Mouse (Mus musculus) spleen, postnatal 36 days (tissue): ENCODE measurements around the gene Slamf1.

ENCODE experiments used
- DNase-seq, 2 experiments: peaks; one replicate each; pipeline ENCODE4 v3.0.0; 2022; ENCODE audit warnings: low spot score in 2 of 2, mixed read lengths in 1 of 2

Gene Slamf1

DNA sequence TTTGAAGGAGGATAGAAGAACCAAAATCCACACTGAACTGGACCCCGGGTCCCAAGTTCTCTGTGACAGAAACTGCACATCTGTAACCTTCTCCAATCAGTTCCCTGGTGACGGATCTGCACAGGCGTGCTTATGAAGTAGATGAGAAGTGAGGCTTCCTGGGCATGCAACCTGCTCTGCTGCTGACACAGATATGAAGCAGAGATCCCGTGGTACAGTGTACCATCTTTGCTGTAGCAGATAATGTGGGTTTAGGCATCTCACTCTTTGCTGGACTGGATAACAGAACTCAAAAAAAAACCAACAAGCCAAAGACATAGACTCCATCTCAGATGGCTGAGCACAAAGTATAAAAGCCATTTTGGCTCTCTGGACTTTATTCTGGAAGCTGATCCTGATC is 32.7 kb downstream of the Slamf1 start:
- DNase-seq = no peak

DNA sequence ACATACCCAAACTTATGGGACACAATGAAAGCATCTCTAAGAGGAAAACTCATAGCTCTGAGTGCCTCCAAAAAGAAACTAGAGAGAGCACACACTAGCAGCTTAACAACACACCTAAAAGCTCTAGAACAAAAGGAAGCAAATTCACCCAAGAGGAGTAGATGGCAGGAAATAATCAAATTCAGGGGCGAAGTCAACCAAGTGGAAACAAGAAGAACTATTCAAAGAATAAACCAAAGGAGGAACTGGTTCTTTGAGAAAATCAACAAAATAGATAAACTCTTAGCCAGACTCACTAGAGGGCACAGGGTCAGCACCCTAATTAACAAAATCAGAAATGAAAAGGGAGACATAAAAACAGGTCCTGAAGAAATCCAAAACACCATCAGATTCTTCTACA is 44.1 kb downstream of the Slamf1 start:
- DNase-seq = peak; percentile 54 to 60

DNA sequence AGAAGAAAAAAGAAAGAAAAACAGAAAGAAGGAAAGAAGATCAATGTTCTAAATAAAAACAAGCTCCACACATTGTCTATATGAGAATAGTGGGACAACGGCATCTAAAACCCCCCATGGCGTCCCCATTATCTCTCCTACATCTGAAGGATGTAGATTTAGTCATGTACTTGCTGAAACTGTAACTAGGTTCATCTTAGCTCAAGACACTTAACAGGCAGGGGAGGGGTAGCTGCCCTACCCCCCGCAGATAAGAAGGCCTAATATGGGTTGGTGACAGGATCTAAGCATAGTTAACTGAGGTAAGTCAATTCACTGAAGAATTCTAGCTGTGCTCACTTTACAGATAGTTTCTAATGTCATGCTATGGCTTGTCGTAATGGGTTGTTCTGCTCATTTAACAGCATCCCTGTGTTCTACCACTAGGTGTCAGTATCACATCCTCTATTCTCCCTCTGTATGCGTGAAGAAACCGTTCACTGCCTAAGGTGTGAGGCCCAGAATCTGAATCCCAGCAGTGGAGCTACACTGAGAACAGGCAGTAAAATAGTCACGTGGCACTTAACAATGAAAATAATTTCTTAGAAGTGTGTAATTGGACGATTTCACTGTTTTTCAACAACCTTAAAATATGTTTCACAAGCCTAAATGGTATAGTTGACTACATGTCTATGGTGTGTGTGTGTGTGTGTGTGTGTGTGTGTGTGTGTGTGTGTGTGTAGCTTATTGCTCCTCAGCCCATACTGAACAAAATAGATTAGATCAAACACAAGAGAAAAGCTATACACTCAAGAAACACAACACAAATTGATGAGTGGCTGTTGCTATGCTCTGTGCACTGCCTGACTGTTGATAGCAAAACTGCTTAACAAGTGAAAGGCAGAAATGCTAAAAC is 48.9 kb downstream of the Slamf1 start:
- peak; percentile 57 to 74 for DNase-seq

DNA sequence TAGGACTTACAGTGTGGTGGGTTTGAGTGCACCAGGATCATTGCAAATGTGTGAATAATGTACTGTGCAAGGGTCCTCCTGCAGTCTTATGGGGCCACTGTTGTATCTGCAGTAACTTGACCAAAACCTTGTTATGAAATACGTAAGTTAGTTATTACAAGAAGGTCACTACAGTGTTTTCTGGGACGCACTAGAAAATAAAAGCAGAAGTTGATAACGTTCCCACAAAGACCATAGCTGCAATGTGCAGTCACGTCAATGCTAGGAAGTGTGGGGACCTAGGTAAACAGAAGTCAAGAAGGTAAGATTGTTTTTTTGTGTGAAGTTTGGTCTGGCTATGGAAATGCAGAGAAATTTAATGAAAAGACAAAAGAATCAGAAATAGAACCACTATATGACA is 50.1 kb downstream of the Slamf1 start:
- DNase-seq = no peak

DNA sequence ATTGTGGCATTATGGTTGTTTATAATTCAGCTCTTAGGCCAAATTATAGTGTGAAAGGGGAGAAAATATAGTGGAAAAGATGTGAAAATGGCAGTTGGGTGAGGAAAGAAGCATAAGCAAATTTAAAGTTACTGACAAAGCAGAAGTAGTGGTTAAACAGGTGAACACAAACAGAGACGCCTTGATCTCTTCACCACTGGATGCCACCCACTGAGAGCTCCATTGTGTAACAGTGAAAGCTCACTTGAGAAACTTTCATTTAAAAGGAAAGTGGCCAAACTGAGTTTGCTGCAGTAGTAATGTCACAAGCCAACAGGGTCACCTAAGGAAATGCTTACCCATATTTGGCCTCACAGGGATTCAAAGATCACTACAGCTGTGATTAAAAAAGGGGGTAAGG is 54.4 kb downstream of the Slamf1 start:
- DNase-seq = peak; percentile 16 to 36

DNA sequence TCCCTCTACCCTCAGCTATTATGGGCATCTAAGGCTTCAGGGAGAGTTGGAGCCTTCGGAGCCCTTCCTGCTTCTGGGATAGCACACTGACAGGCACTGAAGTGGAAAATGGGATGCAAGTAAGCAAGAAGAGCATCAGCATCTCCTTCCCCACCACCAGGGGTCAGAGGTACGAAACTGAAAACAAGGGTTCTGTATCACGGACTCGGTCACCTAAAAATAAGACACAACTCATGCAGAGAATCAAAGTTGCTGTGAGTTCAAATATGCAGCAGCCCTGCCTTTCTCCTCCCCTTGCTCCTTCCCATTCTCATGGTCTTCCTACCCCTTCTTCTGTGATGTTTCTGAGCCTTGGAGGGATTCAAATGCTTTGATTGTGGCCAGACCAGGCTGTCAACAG is 58.5 kb downstream of the Slamf1 start:
- no peak for DNase-seq

DNA sequence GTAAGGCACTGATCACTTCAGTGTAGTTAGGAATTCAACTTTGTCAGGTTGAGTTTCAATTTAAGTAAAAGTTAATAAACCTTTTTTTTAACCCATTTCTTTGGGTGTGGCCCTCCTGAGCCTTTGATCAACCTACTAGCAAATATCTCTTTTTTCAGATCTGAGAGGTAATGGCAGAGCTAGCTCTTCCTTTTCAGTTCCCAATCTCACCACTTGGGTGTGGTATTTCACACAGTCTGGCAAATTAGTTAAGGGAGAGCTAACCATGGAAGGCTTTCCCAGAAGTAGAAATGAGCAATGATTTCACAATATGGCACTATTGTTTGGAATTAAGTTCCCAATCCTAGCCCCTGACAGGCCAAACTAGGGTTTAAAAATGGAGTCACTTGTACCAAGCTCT is 59.2 kb downstream of the Slamf1 start:
- DNase-seq = peak; percentile 39 to 44

DNA sequence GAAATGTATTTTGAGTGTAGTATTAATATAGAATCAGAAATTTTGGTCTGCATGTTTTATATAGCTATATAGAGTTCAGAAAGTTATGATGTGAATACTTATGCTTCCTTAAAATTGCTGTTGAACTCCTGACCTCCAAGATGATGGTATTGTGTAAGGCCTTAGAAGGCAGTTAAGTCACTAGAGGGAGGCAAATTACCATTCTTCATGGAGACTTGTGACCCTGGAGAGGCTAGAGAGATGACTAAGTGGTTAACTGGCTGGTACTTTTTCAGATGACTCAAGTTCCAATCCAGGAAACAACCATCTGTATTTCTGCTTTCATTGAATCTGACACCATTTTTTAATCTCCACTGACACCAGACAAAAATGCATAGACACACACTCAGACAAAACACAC is 60.7 kb downstream of the Slamf1 start:
- peak in 1 of 2 experiments; percentile 53 for DNase-seq

DNA sequence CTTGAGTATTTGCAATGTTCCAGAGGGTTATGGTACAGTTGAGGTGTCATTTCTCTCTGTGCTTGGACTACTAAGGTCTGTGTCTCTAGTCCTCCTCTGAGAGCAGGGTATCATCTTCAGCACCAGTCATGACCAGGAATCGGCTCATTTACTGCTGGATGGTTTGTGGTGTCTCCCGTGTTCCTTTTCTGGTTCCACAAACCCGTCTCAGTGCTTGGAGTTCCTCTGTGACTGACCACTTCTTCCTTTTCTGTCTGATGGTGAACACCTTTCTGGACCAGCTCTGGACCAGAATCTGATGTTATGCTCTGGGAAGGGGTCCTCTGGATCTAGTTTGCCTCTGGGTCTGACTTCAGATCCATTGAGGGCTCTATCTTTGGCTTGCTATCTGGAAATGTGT is 72.6 kb downstream of the Slamf1 start, which contains the start of gene Cd84:
TSS of gene Cd84 (plus strand) at position 210 of the 400 bp plus-strand sequence.
- no peak for DNase-seq

DNA sequence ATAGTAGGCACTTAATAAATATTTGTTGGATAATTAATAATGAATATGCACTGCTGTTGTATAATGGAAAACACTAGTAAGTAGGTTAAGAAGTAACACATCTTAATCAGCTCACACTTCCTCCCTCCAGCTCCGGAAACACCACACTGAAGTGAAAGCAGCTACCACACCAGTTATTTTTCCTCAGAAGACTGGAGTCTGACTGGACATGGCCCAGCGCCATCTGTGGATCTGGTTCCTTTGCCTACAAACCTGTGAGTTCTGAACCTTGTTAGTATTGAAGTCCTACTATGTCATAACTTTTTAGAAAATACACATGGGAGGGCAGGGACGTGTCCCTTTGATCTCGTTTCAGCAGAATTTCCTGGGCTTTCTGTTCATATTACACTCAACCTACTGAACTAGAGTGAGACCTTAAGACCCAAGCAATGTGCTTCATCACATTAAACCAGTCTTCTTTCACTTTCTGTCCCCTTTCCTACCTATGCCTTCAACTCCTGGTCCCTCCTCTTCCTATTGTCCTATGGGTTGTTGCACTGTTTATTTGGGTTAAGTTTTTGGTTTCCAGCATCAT is 73.6 kb downstream of the Slamf1 start:
- peak; percentile 67 to 72 for DNase-seq

DNA sequence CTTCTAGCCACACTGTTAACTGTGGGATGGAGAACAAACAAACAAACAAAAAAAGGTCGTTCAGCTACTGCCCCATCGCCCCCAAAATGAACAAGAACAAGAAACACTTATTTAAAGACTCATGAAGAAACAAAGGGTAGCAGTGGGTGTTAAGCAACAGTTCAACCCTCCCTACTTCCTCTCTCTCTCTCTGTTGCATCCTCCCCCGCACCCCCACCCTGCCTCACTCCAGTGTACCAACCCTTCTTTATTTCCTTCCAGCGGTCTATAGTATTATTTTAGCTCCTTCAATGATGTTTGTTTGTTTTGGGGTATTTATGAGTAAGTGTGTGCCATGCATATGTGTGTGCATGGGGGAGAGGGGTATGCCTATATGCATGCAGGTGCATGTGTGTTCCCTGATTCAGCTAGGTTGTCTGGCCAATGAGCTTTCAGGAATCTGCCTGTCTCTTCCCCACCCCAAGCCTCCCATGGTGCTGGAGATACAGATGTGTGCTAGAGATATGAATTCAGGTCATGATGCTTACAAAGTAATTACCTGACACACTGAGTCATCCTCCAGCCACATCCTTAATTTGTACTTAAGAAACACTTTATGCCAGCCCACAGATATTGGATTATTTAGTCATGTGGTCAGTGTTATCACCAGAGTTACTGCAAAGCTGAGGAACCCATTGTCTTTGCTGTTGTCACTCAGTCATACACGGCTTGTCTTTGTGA is 78.3 kb downstream of the Slamf1 start:
- peak; percentile 72 to 76 for DNase-seq

DNA sequence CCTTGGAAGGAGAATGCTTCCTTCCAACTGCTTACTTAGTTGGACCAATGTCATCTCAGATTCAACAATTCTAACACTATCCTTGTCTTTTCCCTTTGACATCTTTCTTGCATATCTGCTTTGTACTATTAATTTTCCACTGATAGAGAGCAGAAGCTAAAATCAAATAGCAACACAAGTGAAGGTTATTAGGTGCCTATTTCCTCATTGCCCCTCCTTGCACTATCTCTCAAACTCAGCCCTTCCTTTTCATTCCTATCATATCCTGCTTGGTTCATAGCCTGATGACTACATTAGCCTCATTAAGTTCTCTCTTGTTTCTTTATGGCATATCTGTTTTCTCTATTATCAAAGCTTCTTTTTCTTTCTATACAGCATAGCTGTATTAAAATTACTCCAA is 81.3 kb downstream of the Slamf1 start:
- DNase-seq = no peak

DNA sequence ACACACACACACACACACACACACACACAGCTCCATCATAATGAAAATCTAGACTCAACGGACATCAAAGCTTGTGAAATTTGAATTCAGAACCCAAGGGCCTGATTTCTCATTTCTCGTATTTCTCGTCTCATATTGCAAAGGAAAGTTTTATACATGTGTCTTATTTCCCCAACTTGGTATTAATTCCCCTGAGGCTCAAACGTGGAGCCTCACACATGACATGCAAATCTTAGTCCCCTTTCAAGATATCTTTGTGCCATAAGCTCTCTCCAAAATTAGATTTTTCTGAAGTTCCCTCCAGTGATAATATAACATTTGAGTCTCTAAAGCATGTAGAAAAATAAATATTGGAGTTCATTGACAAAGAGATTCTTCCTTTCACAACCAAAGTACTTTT is 81.8 kb downstream of the Slamf1 start:
- peak; percentile 50 to 71 for DNase-seq

DNA sequence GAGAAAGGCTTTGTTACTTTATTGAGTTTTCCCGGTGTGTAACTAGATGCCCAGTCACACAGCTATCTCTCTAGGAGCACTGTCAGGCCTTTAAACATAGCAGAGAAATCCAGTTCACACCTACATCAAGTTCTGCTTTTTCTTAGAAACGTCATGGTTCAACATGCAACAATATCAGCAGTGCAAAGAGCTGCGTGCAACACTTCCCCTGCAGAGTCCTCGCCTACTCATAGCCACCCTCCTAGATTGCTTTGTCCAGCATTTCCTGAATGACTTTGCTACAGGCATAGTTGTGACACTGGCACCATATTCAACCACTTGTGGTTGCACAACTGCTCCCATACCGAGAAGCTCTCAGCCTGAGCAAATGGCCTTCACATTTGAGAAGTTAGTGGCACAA is 82.5 kb downstream of the Slamf1 start:
- DNase-seq = peak; percentile 75 to 77
